Comparison of ENCODE assay signal across 9 mouse cellular contexts in genomic region chr15:78531451-78531720, GRCm38 (mm10). TPM values are rescaled to one million over a fixed set of nuclear protein-coding genes. Genes with fewer than 3 reads are reported as not detected.
DNase-seq lines count a peak whose midpoint lies in the region; ATAC-seq and TF ChIP-seq lines count a peak whose summit lies in the region.
"Had no signal": no experiment of that assay in that cellular context is flagged by ENCODE, and none has a peak within 500 bp of the region (broad histone marks: within the 10 kb centered on the region; RNA-seq: fewer than 3 reads in every experiment).

No protein-coding gene starts in this region.

- peaks cover 9% of the 10 kb centered on the region; the same call in 1 of the 2 replicates for H3K4me1 ChIP-seq in forebrain, embryonic 11.5 days (replicated peaks; ENCODE audit: control insufficient read depth, insufficient read depth, low read length)
- H3K4me1 ChIP-seq in limb, embryonic 10.5 days = peaks cover 45% of the 10 kb centered on the region
- peaks cover 16% of the 10 kb centered on the region; the same call in 1 of the 2 replicates for H3K4me1 ChIP-seq in neural tube, embryonic 14.5 days (ENCODE audit: control insufficient read depth, insufficient read depth, low read length)

- H3K27me3 ChIP-seq in forebrain, embryonic 11.5 days (ENCODE audit: control insufficient read depth, insufficient read depth, low read length) = no peaks in the 10 kb centered on the region; the same call in 1 of the 2 replicates
- peaks cover 12% of the 10 kb centered on the region for H3K27me3 ChIP-seq in limb, embryonic 10.5 days (ENCODE audit: low read depth, poor library complexity, severe bottlenecking)
- H3K27me3 ChIP-seq in neural tube, embryonic 14.5 days (ENCODE audit: control insufficient read depth, insufficient read depth, low read length) = no peaks in the 10 kb centered on the region

- H3K4me3 ChIP-seq in left cerebral cortex, adult 2 months = no peak overlapping the region
- peak overlapping the region; percentile 28 for H3K4me3 ChIP-seq in forebrain, embryonic 11.5 days (ENCODE audit: low read depth, low read length)
- peak overlapping the region; percentile 54 for H3K4me3 ChIP-seq in limb, embryonic 10.5 days
- no peak overlapping the region; the same call in 1 of the 2 replicates for H3K4me3 ChIP-seq in neural tube, embryonic 14.5 days (ENCODE audit: low read depth, low read length)

- peak overlapping the region; percentile 63; the same call in 1 of the 2 replicates for H3K4me2 ChIP-seq in forebrain, embryonic 11.5 days (ENCODE audit: low read depth, low read length, severe bottlenecking)
- peak overlapping the region; percentile 50; the same call in 1 of the 2 replicates for H3K4me2 ChIP-seq in neural tube, embryonic 14.5 days (ENCODE audit: low read depth, low read length)

- intact Hi-C loops in left cerebral cortex, adult 2 months (cut with DNase I) = no loop called here
- intact Hi-C loops in left cerebral cortex, postnatal 36 days (cut with DNase I) = loop anchor here (10.0 kb wide), 1 partner anchor 357 kb away; the partner anchor contains the start of gene Ift27

- 71% methylated on average over 4 of the region's 4 CpGs for WGBS in forebrain, embryonic 11.5 days
- 75% methylated on average over 4 of the region's 4 CpGs for WGBS in limb, embryonic 10.5 days
- 66% methylated on average over 4 of the region's 4 CpGs for WGBS in neural tube, embryonic 14.5 days

- peak overlapping the region; percentile 79 for H3K27ac ChIP-seq in left cerebral cortex, adult 2 months
- H3K27ac ChIP-seq in forebrain, embryonic 11.5 days (ENCODE audit: low read depth, low read length) = no peak overlapping the region
- H3K27ac ChIP-seq in limb, embryonic 10.5 days = peak overlapping the region; percentile 86
- H3K27ac ChIP-seq in neural tube, embryonic 14.5 days (ENCODE audit: low read depth, low read length) = peak overlapping the region; percentile 34

- H3K36me3 ChIP-seq in forebrain, embryonic 11.5 days (ENCODE audit: control insufficient read depth, insufficient read depth, low read length) = no peaks in the 10 kb centered on the region
- H3K36me3 ChIP-seq in limb, embryonic 10.5 days = no peaks in the 10 kb centered on the region
- no peaks in the 10 kb centered on the region for H3K36me3 ChIP-seq in neural tube, embryonic 14.5 days (ENCODE audit: control insufficient read depth, insufficient read depth, low read length)

- TF ChIP-seq CTCF in left cerebral cortex, adult 2 months (IDR thresholded peaks at IDR 0.05) = no peak

- H3K9me3 ChIP-seq in forebrain, embryonic 11.5 days (ENCODE audit: control insufficient read depth, low read length) = no peaks in the 10 kb centered on the region
- no peaks in the 10 kb centered on the region for H3K9me3 ChIP-seq in limb, embryonic 10.5 days (replicated peaks)
- H3K9me3 ChIP-seq in neural tube, embryonic 14.5 days (ENCODE audit: control insufficient read depth, low read length) = no peaks in the 10 kb centered on the region

- H3K9ac ChIP-seq in forebrain, embryonic 11.5 days (ENCODE audit: low read length) = peak overlapping the region; percentile 69
- peak overlapping the region; percentile 51 for H3K9ac ChIP-seq in neural tube, embryonic 14.5 days (replicated peaks; ENCODE audit: low read depth, low read length)

- no peak for ATAC-seq in forebrain, embryonic 11.5 days (replicated peaks; ENCODE audit: low FRiP score)
- ATAC-seq in neural tube, embryonic 14.5 days (ENCODE audit: low read depth) = peak; percentile 6; the same call in 1 of the 2 replicates

- DNase-seq in left cerebral cortex, adult 2 months (ENCODE audit: extremely low spot score in 1 of 2, low spot score in 2 of 2) = no peak
- DNase-seq in left cerebral cortex, postnatal 36 days (ENCODE audit: low spot score in 2 of 2) = no peak
- DNase-seq in forebrain, embryonic 11.5 days (ENCODE audit: low spot score) = no peak
- no peak for DNase-seq in limb, embryonic 10.5 days (ENCODE audit: low spot score)
- DNase-seq in right cerebral cortex, postnatal 36 days (ENCODE audit: low spot score in 2 of 2) = no peak
- DNase-seq in left cerebral cortex, adult 8-10 months (ENCODE audit: low spot score in 2 of 2) = no peak
- DNase-seq in thymus, postnatal 14 days = no peak

RNA-seq across cellular contexts. Expression of gene C1qtnf6, which starts 0.2 kb away (rescaled TPM):
- 1 to 10 TPM; 1.3 to 1.6 TPM for total RNA-seq in left cerebral cortex, adult 2 months (2021)
- 1 to 10 TPM; 2.0 to 2.5 TPM for total RNA-seq in left cerebral cortex, postnatal 36 days (2021)
- polyA plus RNA-seq in forebrain, embryonic 11.5 days (2014; fragmentation: Nextera tagmentation; extraction: Ambion mirVana) = 10.0 and 12.1 TPM in 2 replicates
- 10.9 and 14.6 TPM in 2 replicates for polyA plus RNA-seq in limb, embryonic 10.5 days (2016; fragmentation: Nextera tagmentation; extraction: Ambion mirVana)
- polyA plus RNA-seq in neural tube, embryonic 14.5 days (2014; fragmentation: Nextera tagmentation; extraction: Ambion mirVana) = 6.0 and 8.5 TPM in 2 replicates
- 1 to 10 TPM; 1.7 to 4.0 (median 2.0) TPM for total RNA-seq in left cerebral cortex, adult 8-10 months (2022)

RNA-seq across cellular contexts. Expression of gene Sstr3, which starts 13.1 kb away (rescaled TPM):
- 10 to 100 TPM; 20.8 to 22.9 TPM for total RNA-seq in left cerebral cortex, adult 2 months (2021)
- total RNA-seq in left cerebral cortex, postnatal 36 days (2021) = 10 to 100 TPM; 21.3 to 22.4 TPM
- polyA plus RNA-seq in forebrain, embryonic 11.5 days (2014; fragmentation: Nextera tagmentation; extraction: Ambion mirVana) = 0.09 TPM in 1 of 2 replicates, not detected in the other
- not detected in 2 replicates for polyA plus RNA-seq in limb, embryonic 10.5 days (2016; fragmentation: Nextera tagmentation; extraction: Ambion mirVana)
- polyA plus RNA-seq in neural tube, embryonic 14.5 days (2014; fragmentation: Nextera tagmentation; extraction: Ambion mirVana) = 0.14 and 0.67 TPM in 2 replicates
- 10 to 100 TPM; 16.2 to 23.4 (median 18.3) TPM for total RNA-seq in left cerebral cortex, adult 8-10 months (2022)
- total RNA-seq: megakaryocyte-erythroid progenitor cell, adult 5-6 weeks had no signal

RNA-seq across cellular contexts. Expression of gene Il2rb, which starts 36.3 kb away (rescaled TPM):
- total RNA-seq in left cerebral cortex, adult 2 months (2021) = under 1 TPM in 1 of 2 experiments, not detected in 1; 0.07 TPM
- under 1 TPM; 0.16 to 0.20 TPM for total RNA-seq in left cerebral cortex, postnatal 36 days (2021)
- polyA plus RNA-seq in forebrain, embryonic 11.5 days (2014; fragmentation: Nextera tagmentation; extraction: Ambion mirVana) = 0.07 TPM in 1 of 2 replicates, not detected in the other
- 0.04 TPM in 1 of 2 replicates, not detected in the other for polyA plus RNA-seq in limb, embryonic 10.5 days (2016; fragmentation: Nextera tagmentation; extraction: Ambion mirVana)
- polyA plus RNA-seq in neural tube, embryonic 14.5 days (2014; fragmentation: Nextera tagmentation; extraction: Ambion mirVana) = 0.11 and 0.24 TPM in 2 replicates
- under 1 TPM; 0.26 to 0.94 (median 0.42) TPM for total RNA-seq in left cerebral cortex, adult 8-10 months (2022)

RNA-seq across cellular contexts. Expression of gene Rac2, which starts 41.2 kb away (rescaled TPM):
- 1 to 10 TPM in 1 of 2 experiments, under 1 TPM in 1; 0.98 to 3.9 TPM for total RNA-seq in left cerebral cortex, adult 2 months (2021)
- 1 to 10 TPM; 2.7 to 4.3 TPM for total RNA-seq in left cerebral cortex, postnatal 36 days (2021)
- 5.7 and 9.4 TPM in 2 replicates for polyA plus RNA-seq in forebrain, embryonic 11.5 days (2014; fragmentation: Nextera tagmentation; extraction: Ambion mirVana)
- polyA plus RNA-seq in limb, embryonic 10.5 days (2016; fragmentation: Nextera tagmentation; extraction: Ambion mirVana) = 4.3 and 4.4 TPM in 2 replicates
- 6.9 and 9.0 TPM in 2 replicates for polyA plus RNA-seq in neural tube, embryonic 14.5 days (2014; fragmentation: Nextera tagmentation; extraction: Ambion mirVana)
- 1 to 10 TPM; 1.3 to 8.2 (median 4.9) TPM for total RNA-seq in left cerebral cortex, adult 8-10 months (2022)

Comparison
In these comparisons a context has a peak if more than half of its experiments do, and no peak if none do; other contexts are left out.
1. H3K4me3 ChIP-seq: peak in forebrain, embryonic 11.5 days (single experiment) and limb, embryonic 10.5 days (single experiment); none in left cerebral cortex, adult 2 months (single experiment) and neural tube, embryonic 14.5 days (single experiment).